ENCODE assay signal across 10 mouse cellular contexts in genomic region chr1:170691301-170691700, GRCm38 (mm10).
"Had no signal": no experiment of that assay in that cellular context is flagged by ENCODE, and none has a peak within 500 bp of the region (broad histone marks: within the 10 kb centered on the region; RNA-seq: fewer than 3 reads in every experiment).

No protein-coding gene starts in this region.

- DNase-seq: kidney, postnatal 14 days; right cerebral cortex, adult 18-20 months; right cerebral cortex, postnatal 25 days; thymus, postnatal 4 days had no signal

- H3K4me3 ChIP-seq: kidney, embryonic 15.5 days; limb, embryonic 15.5 days; liver, embryonic 12.5 days; midbrain, embryonic 13.5 days; neural tube, embryonic 15.5 days had no signal

- H3K4me2 ChIP-seq: kidney, embryonic 15.5 days; limb, embryonic 15.5 days; liver, embryonic 12.5 days; midbrain, embryonic 13.5 days; neural tube, embryonic 15.5 days had no signal

- H3K27ac ChIP-seq: kidney, embryonic 15.5 days; limb, embryonic 15.5 days; liver, embryonic 12.5 days; midbrain, embryonic 13.5 days; neural tube, embryonic 15.5 days; stomach, postnatal 0 days had no signal

- H3K27me3 ChIP-seq: kidney, embryonic 15.5 days; limb, embryonic 15.5 days; liver, embryonic 12.5 days; midbrain, embryonic 13.5 days; neural tube, embryonic 15.5 days had no signal

- H3K36me3 ChIP-seq: kidney, embryonic 15.5 days; limb, embryonic 15.5 days; liver, embryonic 12.5 days; midbrain, embryonic 13.5 days; neural tube, embryonic 15.5 days had no signal
